Mouse (Mus musculus) central nervous system, embryonic 18 days (tissue): ENCODE results near the gene Wtip. TPM values are rescaled to one million over a fixed set of nuclear protein-coding genes. Genes with fewer than 3 reads are reported as not detected.

ENCODE experiments used
- polyA plus RNA-seq: library from polyadenylated mRNA; depleted of rRNA; stranded (reverse); fragments of >200 nt; gene quantifications from 2 replicates; pipeline ENCODE4 v1.2.3, GENCODE M21; 2012; rRNA removed

Wtip gene
- 33.7 and 38.0 TPM in 2 replicates for polyA plus RNA-seq

DNA sequence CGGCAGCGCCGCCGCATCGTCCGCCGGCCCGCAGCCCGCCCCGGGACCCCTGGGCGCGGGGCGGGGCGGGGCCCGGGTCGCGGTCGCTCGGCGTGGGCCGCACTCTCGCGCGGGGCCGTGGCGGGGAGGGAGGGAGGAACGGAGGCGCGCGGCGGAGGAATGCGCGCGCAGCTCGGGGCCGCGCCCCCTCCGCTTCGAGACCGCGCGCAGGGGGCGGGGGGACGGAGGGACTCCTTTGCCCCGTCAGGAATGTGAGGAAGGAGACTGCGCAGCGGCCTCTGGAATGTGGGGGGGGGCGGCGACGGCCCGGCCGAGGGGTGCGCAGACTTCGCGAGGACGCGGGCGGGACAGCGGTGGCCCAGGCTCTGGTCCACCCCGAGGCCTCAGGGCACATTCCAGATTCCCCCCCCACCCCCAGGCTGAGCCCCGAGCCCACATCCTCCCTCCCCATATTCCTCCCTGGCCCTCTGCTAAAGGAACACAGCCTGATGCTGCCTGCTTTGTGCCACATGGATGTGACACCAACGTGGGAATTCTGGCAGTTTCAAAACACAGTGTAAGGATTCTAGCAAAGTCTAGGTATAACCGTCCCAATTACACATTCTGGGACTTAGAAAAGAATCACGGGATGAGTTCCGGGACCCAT, at the start of gene Wtip:
Gene Wtip, minus strand, starts transcription at position 152 of the 646 bp plus-strand sequence.

GRCm38 (mm10) chr7:34169454-34169853, 36.4 kb upstream of the Wtip start, which contains the start of gene Uba2:
TSS of gene Uba2 (minus strand) at chr7:34169599.

DNA sequence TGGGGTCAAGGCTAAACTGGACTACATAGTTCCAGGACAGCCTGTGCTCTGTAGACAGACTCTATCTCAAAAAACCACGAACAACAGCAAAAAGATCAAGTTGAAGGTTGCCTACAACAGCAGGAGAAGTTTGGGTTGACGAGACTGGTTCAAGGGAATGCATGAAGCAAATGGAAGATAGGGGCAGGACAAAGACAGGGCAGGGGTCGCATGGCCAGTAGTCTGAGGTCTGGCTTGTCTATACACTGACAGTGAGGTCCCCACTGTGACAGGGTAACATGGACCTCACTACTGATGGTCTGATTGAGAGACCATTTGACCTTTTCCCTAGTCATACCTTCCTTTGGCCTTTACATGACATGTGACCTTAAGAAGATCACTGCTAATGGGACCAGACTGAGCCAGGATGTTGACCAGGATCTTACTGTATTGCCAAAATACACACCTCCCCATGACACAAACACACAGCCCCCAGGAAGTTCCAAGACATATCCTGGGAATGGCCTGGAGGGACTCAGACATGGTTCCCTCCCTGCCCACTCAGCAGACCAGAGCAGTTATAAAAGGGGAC, 38.1 kb downstream of the Wtip start, which contains the start of gene Scgb1b30:
Gene Scgb1b30, plus strand, starts transcription at position 521 of the 571 bp plus-strand sequence.

Other genes with a start within 250 kb of the Wtip start
- gene Scgb2b26, start 188.2 kb downstream of the Wtip start, polyA plus RNA-seq: not detected in 2 replicates
- gene Scgb2b27, start 119.3 kb downstream of the Wtip start, polyA plus RNA-seq: not detected in 2 replicates
- not detected in 2 replicates for gene Scgb1b27, start 111.8 kb downstream of the Wtip start, polyA plus RNA-seq
- not detected in 2 replicates for gene Scgb1b30, start 37.8 kb downstream of the Wtip start, polyA plus RNA-seq
- 123 and 126 TPM in 2 replicates for gene Uba2, start 36.3 kb upstream of the Wtip start, polyA plus RNA-seq
- 47.3 and 47.6 TPM in 2 replicates for gene Pdcd2l, start 63.4 kb upstream of the Wtip start, polyA plus RNA-seq
- 335 and 354 TPM in 2 replicates for gene Gpi1, start 97.1 kb upstream of the Wtip start, polyA plus RNA-seq
- gene Gm6096, start 117.8 kb upstream of the Wtip start, polyA plus RNA-seq: not detected in 2 replicates
- 38.1 and 38.8 TPM in 2 replicates for gene 4931406P16Rik, start 180.3 kb upstream of the Wtip start, polyA plus RNA-seq